Mouse (Mus musculus) hindbrain, embryonic 16.5 days (tissue): ENCODE results near the gene Fiz1. TPM values are rescaled to one million over a fixed set of nuclear protein-coding genes. Genes with fewer than 3 reads are reported as not detected.

Experiments
- ATAC-seq: fragments of 200-750 bp; cut with Nextera tagmentation; 2 replicates; pipeline ENCODE4 v1.8.0; 2017; ENCODE audit warnings: moderate TSS enrichment, moderate library complexity
- H3K27ac ChIP-seq: fragments of 300-500 bp; sonication (generic); 2 replicates; pipeline ENCODE4 v1.5.1; 2014; ENCODE audit warnings: low read depth, mild to moderate bottlenecking, control low read depth, low read length, moderate library complexity
- H3K27me3 ChIP-seq: fragments of 300-500 bp; sonication (generic); replicated peaks from 2 replicates; pipeline ENCODE4 v1.6.1; 2014; ENCODE audit warnings: low read length; ENCODE audit not compliant: control insufficient read depth, insufficient read depth
- H3K36me3 ChIP-seq: fragments of 300-500 bp; sonication (generic); 2 replicates; pipeline ENCODE4 v1.6.1; 2014; ENCODE audit warnings: mild to moderate bottlenecking, low read length, moderate library complexity, mixed read lengths; ENCODE audit not compliant: control insufficient read depth, insufficient read depth
- H3K4me1 ChIP-seq: fragments of 300-500 bp; sonication (generic); 2 replicates; pipeline ENCODE4 v1.6.1; 2014; ENCODE audit warnings: low read depth, low read length; ENCODE audit not compliant: control insufficient read depth, insufficient read depth
- H3K4me2 ChIP-seq: fragments of 300-500 bp; sonication (generic); 2 replicates; pipeline ENCODE4 v1.6.1; 2014; ENCODE audit warnings: mild to moderate bottlenecking, low read length, control low read depth, moderate library complexity
- H3K4me3 ChIP-seq: fragments of 300-500 bp; sonication (generic); 2 replicates; pipeline ENCODE4 v1.5.1; 2014; ENCODE audit warnings: mild to moderate bottlenecking, low read length, control low read depth, moderate library complexity
- H3K9ac ChIP-seq: fragments of 300-500 bp; sonication (generic); 2 replicates; pipeline ENCODE4 v1.6.1; 2014; ENCODE audit warnings: low read depth, mild to moderate bottlenecking, control low read depth, low read length, moderate library complexity
- H3K9me3 ChIP-seq: fragments of 300-500 bp; sonication (generic); 2 replicates; pipeline ENCODE4 v1.6.1; 2014; ENCODE audit warnings: mild to moderate bottlenecking, low read length, moderate library complexity; ENCODE audit not compliant: control insufficient read depth
- WGBS: fragments of 180-500 bp; shearing (Covaris S2); extraction: QIAGEN DNeasy Blood & Tissue Kit; methylation state at CpG from one replicate; pipeline ENCODE4 v1.1.7; 2014; 5-methylcytosine and 5-hydroxymethylcytosine counted together
- polyA plus RNA-seq: library from polyadenylated mRNA; unstranded; fragments of >200 nt; fragmentation: Nextera tagmentation; extraction: Ambion mirVana; gene quantifications from 2 replicates; pipeline ENCODE4 v1.2.1, GENCODE M21; 2015

Fiz1 gene
- 28.8 and 34.4 TPM in 2 replicates for polyA plus RNA-seq

DNA sequence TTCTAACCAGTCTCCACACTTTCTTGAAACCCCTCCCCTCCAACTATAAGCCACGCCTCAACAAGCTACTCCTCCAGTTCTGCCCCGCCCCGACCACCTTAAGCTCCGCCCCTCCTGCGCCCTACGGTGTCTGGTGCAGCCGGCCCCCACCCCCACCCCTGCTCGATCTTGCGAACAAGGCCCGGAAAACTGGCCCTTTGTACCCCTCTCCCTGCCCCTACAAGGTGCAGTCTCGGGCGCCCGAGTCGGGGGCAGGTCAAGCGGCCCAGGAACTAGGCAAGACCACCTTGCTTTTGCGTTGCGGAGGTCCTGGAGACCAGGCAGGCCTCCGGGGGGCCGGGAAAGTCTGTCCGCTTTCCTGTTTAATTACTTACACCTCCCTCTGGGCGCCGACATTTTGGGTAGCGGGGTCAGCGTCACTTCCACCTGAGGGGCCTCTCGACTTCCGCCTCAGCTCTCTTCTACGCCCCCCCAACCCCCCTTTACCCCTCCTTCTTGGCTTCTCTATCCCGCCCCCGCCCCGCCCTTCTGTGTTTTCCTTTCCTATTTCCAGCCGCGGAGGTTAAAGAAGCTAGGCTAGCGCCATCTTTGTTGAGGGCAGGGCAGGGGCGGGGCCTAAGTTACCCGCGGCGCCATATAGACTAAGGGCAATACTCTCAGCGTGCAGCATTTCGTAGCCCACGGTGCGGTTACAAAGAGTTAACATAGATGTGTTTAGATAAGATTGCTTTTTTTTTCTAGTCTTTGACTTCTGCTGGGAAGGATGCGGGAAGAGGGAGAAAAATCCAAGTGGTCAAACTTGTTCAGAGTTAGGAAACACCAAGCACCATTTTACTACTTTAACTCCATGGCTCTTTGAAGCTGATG, at the start of gene Fiz1, which contains the start of gene Zfp524:
Gene Fiz1, minus strand, starts transcription at position 447 of the 867 bp plus-strand sequence.
Gene Zfp524, plus strand, starts transcription at position 165 of the 867 bp plus-strand sequence.
- peak within 1 kb of the TSS; percentile 66 for H3K9ac ChIP-seq
- ATAC-seq, result peak; percentile 82
- H3K27ac ChIP-seq, result peak within 1 kb of the TSS; percentile 98
- peak within 1 kb of the TSS; percentile 51 for H3K4me3 ChIP-seq
- H3K4me1 ChIP-seq, result peaks cover 8% of the 10 kb centered on the region
- WGBS, result under 1% methylated on average over 35 of the region's 42 CpGs
- H3K27me3 ChIP-seq, result no peaks in the 10 kb centered on the region
- H3K4me2 ChIP-seq, result peak within 1 kb of the TSS; percentile 67
- peaks cover 24% of the 10 kb centered on the region for H3K36me3 ChIP-seq
- H3K9me3 ChIP-seq, result no peaks in the 10 kb centered on the region

DNA sequence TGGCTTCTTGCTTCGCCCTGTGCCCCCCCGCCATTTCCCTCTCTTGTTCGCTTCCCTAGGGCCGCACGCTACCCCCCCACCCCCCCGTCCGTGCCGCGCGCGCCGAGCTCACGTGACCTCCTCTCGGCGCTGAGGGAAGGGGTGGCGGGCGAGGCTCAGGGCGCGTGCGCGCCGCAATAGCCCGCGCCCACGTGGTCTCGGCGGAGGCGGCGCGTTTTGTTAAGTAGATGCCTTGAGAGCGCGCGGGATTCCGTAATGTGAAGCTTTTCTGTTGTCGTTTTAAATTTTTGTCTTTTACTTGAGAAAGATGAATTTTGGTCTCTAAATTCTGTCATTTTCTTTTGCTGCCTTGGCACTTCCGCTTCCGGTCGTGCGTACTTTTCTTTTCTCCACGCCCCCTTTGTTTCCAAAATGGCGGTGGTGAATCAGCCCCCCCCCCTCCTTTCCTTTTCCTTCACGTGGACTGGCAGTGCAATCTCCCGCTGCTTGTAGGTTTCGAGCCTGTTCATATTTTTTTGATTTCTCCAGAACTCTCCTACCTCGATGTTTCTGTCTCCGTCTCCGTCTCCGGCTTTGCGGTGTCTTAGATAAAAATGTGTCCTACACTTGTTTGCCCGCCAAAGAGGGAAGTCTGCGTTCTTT, 48.0 kb upstream of the Fiz1 start:
- peak; percentile 45 for ATAC-seq
- H3K4me1 ChIP-seq, result peaks cover 38% of the 10 kb centered on the region

DNA sequence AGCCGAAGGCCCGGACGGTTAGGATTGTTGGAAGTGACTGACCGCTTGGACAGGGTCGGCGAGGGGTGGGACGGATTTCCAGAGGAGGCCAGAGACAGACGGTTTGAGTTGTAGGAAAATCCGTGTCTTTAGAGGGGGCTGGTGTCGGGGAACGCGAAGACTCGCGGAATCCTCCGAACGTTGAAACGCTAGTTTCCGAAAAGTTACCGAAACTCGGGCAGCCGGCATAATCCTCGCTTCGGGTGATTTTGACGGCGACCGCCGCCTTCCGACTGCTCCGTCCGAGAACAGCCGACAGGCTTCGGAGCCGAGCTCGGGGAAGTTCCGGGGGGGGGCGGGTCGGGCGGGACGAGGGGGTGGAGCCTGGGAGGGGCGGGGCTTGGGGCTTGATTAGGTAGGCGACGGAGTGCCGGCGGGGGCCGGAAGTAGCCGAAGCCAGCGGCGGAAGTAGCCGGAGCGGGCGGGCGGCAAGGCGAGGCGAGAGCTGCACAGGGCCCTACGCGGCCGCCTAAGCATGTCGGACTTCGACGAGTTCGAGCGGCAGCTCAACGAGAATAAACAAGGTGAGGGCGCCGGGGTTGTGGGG, 47.4 kb upstream of the Fiz1 start, which contains the start of gene U2af2:
Gene U2af2, plus strand, starts transcription at position 370 of the 586 bp plus-strand sequence.
- no peaks in the 10 kb centered on the region for H3K27me3 ChIP-seq
- H3K4me3 ChIP-seq, result peak within 1 kb of the TSS; percentile 74
- ATAC-seq, result peak; percentile 76
- peak within 1 kb of the TSS; percentile 99 for H3K27ac ChIP-seq
- no peaks in the 10 kb centered on the region for H3K9me3 ChIP-seq
- H3K36me3 ChIP-seq, result no peaks in the 10 kb centered on the region
- peaks cover 39% of the 10 kb centered on the region for H3K4me1 ChIP-seq
- WGBS, result under 1% methylated on average over 50 of the region's 65 CpGs
- peak within 1 kb of the TSS; percentile 83 for H3K9ac ChIP-seq
- H3K4me2 ChIP-seq, result peak within 1 kb of the TSS; percentile 96

More for the DNA sequence above, 48.0 kb upstream of the Fiz1 start:
- Histone ChIP-seq H3K4me3 (peak overlapping the region; percentile 74), H3K4me2 (peak overlapping the region; percentile 96), H3K27ac (peak overlapping the region; percentile 99), H3K27me3 (no peaks in the 10 kb centered on the region), H3K9ac (peak overlapping the region; percentile 77), H3K9me3 (no peaks in the 10 kb centered on the region), H3K36me3 (peaks cover 3% of the 10 kb centered on the region)
- under 1% methylated on average over 51 of the region's 51 CpGs for WGBS

DNA sequence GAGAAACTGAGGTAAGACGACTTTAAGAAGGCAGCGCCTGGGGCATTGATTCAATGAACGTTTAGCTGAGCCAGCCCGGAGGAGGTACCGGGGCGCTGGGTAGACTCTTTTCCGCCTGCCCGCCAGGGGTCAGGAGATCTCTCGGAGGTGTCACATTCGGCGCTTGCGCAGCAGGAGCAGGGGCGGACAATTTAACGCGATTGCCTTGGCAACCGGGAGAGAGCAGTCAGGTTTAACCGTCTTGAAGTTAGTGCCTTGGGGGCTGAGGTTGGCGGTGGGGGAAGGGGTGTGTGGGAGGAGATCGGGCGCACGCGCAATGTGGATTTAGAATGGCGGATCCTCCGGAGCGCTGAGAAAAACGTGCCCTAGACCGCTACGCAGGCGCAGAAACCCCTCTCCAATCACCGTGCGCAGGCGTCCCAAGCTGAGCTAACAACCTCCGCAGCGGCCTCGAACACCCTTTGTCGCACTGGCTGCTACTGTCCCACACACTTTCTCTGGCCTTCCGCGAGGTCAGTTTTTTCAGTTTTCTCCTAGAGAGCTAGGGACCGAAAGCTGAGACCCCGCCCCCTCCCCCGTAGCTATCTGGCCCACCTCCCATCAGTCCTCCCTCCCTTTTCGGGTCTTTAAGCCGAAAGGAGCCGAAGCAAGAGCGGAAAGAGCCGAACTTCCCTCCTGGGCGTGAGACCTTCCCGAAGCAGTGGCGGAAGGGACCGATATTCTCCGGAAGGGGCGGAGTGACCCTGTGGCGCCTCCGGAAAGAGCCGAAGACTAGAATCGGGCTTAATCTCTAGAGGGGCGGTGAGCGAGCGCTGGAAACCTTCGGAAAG, 46.7 kb upstream of the Fiz1 start:
- WGBS, result under 1% methylated on average over 60 of the region's 60 CpGs
- Histone ChIP-seq H3K4me1 (peaks cover 39% of the 10 kb centered on the region), H3K27ac (peak overlapping the region; percentile 99), H3K27me3 (no peaks in the 10 kb centered on the region), H3K9ac (peak overlapping the region; percentile 83), H3K36me3 (no peaks in the 10 kb centered on the region), H3K9me3 (no peaks in the 10 kb centered on the region), H3K4me3 (peak overlapping the region; percentile 74), H3K4me2 (peak overlapping the region; percentile 96)
- ATAC-seq, result peak; percentile 86

DNA sequence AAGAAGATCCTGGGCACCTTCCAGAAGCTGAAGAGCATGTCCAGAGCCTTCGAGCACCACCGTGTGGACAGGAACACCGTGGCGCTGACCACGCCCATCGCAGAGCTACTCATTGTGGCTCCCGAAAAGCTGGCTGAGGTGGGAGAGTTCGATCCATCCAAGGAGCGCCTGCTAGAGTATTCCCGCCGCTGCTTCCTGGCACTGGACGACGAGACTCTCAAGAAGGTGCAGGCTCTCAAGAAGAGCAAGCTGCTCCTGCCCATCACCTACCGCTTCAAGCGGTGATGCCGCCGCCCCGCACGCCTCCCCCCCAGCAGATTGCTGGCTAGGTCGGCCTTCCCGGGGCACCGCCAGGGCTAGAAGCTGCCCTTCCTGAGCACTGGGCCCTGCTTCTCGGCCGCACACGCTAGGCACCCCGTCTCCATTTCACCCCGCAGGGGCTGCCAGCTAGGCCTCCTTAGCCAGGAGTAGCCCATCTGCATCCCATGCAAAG, 45.8 kb upstream of the Fiz1 start:
- peak overlapping the region; percentile 74 for H3K4me3 ChIP-seq
- H3K36me3 ChIP-seq, result no peaks in the 10 kb centered on the region
- H3K27me3 ChIP-seq, result no peaks in the 10 kb centered on the region; the same call in 1 of the 2 replicates
- H3K9ac ChIP-seq, result peak overlapping the region; percentile 83
- peak overlapping the region; percentile 96 for H3K4me2 ChIP-seq
- H3K4me1 ChIP-seq, result peaks cover 46% of the 10 kb centered on the region
- H3K27ac ChIP-seq, result peak overlapping the region; percentile 99
- 1% methylated on average over 27 of the region's 27 CpGs for WGBS
- peak; percentile 2; the same call in 1 of the 2 replicates for ATAC-seq
- H3K9me3 ChIP-seq, result no peaks in the 10 kb centered on the region

DNA sequence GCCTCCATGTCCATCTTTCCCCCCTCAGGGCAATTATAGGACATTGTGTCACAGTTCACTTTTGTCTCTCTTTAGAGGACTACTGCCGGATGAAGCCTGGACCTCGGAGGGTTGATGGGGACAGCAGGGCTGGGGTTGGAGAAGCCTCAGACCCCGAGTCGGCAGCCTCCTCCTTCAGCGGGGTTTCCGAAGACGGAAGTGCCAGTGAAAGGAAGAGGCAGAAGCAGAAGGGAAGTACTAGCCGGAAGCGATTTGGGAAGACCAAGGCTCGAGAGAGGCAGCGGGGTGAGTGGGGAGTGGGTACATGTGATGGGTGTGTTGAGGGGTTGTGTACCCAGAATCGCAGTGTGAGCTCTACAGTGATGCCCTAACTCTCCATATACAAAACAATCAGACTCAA, 44.9 kb upstream of the Fiz1 start:
- peak overlapping the region; percentile 83; the same call in 1 of the 2 replicates for H3K9ac ChIP-seq
- peaks cover 51% of the 10 kb centered on the region for H3K4me1 ChIP-seq
- no peak for ATAC-seq
- H3K4me3 ChIP-seq, result no peak overlapping the region
- H3K36me3 ChIP-seq, result no peaks in the 10 kb centered on the region
- H3K27ac ChIP-seq, result peak overlapping the region; percentile 99
- H3K27me3 ChIP-seq, result peaks cover 5% of the 10 kb centered on the region
- H3K4me2 ChIP-seq, result no peak overlapping the region
- H3K9me3 ChIP-seq, result no peaks in the 10 kb centered on the region
- 93% methylated on average over 12 of the region's 12 CpGs for WGBS

DNA sequence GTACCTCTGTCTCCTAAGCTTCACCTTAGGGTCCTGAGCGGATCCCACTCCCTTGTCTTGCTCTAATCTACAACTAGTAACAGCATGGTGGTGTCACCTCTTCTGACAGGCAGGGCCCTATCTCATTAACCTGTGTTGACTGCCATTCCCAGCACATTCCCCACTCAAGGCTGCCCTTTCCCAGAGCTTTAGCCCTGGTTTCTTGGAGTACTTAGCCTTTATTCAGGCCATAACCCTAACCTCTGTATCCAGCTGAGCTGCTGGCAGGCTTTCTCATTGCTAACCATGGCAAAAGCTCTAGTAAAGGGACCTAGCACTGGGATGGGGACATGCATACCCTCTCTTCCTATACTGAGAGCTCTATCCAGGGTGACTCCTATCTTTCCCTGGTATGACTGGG, 44.1 kb upstream of the Fiz1 start:
- Histone ChIP-seq H3K9ac (no peak overlapping the region), H3K27ac (no peak overlapping the region), H3K9me3 (no peaks in the 10 kb centered on the region), H3K36me3 (no peaks in the 10 kb centered on the region), H3K4me3 (no peak overlapping the region), H3K27me3 (peaks cover 6% of the 10 kb centered on the region), H3K4me1 (peaks cover 47% of the 10 kb centered on the region), H3K4me2 (no peak overlapping the region)
- WGBS, result 92% methylated on average over 1 of the region's 1 CpGs
- ATAC-seq, result no peak

DNA sequence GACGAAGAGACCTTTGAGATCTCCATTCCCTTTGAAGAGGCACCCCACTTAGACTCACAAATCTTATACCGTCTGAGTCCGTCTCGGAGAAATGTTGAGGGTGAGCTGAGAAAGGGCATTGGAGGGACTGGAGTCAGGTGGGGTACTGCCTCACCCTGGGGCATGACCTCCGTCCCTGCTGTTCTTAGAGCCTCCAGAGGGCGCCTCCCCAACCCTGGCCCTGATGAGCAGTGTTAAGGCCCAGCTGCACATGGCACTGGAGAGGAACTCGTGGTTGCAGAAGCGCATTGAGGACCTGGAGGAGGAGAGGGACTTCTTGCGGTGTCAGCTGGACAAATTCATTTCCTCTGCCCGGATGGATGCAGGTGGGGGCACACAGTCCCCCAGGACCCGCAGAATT, 43.3 kb upstream of the Fiz1 start:
- whole genome bisulfite sequencing, result 25% methylated on average over 11 of the region's 11 CpGs
- H3K9ac ChIP-seq, result peak overlapping the region; percentile 66
- H3K4me3 ChIP-seq, result peak overlapping the region; percentile 46
- no peak for ATAC-seq
- H3K4me1 ChIP-seq, result peaks cover 49% of the 10 kb centered on the region
- no peak overlapping the region for H3K27ac ChIP-seq
- peak overlapping the region; percentile 78 for H3K4me2 ChIP-seq
- no peaks in the 10 kb centered on the region for H3K9me3 ChIP-seq
- peaks cover 6% of the 10 kb centered on the region for H3K27me3 ChIP-seq
- H3K36me3 ChIP-seq, result no peaks in the 10 kb centered on the region
